Mouse (Mus musculus) urinary bladder, adult 18-20 months (tissue): ENCODE measurements around the gene Gm20498.
"Not testable (repeated sequence)": the region's sequence is repeated elsewhere in the genome, so short reads cannot be mapped to it uniquely, and the experiment has no call there.

ENCODE experiments used
- DNase-seq, 2 experiments: peaks; one replicate each; pipeline ENCODE4 v3.0.0; 2022; ENCODE audit warnings: low spot score in 2 of 2, mixed read lengths in 2 of 2

Gm20498 gene

DNA sequence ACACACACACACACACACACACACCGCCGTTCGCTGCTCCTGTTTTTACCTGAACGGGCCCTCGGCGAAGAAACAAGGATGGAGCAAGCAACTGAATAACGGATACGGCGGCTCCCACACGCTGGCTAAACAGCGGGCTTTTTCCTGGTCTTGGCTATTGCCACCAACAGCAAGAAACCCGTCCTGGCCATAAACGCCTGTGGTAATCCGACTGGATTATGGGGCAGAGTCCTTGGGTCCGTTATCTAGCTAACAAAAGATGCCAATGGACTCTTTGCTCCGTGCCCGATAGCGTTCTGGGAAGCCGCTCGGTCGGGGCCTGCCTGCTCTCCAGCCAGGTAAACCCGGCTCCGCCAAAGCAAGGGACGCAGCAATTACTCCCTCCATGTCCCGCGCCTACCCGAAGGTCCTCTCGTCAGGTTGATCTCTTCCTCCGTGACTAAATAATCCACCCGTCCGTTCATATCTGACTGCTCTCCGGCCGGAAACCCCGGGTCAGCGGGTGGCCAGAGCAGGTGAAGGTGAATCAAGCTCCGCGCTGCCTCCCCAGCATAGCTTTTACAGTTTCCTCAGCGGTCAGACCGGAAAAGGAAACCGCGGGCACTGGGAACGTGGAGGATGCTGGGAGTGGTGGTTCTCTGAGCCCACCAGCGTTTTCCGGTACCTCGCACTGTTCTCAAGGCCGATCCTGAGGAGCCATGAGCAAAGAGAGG, at the start of gene Gm20498, which contains the start of gene Synj2bp:
Gene Gm20498, minus strand, starts transcription at position 590 of the 713 bp plus-strand sequence.
Gene Synj2bp, minus strand, starts transcription at position 596 of the 713 bp plus-strand sequence.
- DNase-seq: peak; percentile 81

- no peak for DNase-seq
Observed at GRCm38 (mm10) chr12:81568374-81568773, 35.7 kb upstream of the Gm20498 start, which contains the start of gene Adam21. Gene Adam21 (minus strand): TSS chr12:81568474.

DNA sequence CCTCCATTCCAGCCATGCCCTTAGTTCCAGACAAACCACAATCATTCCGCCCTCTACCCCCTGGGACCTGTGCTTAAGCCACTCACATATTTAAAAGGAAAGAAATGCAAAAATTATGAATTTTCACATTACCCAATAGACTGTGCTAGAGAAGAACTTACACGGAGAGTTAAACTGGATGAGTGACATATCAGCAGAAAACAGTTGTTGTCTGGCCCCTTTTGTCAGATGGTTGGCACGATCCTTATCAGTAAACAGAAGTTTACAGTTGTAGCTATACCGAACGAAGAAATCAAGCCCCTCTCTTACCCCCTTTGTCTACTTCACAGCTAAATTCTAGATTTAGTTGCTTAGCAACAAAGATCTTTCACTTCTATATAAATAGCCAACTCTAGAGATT, 35.2 kb upstream of the Gm20498 start:
- no peak for DNase-seq

DNA sequence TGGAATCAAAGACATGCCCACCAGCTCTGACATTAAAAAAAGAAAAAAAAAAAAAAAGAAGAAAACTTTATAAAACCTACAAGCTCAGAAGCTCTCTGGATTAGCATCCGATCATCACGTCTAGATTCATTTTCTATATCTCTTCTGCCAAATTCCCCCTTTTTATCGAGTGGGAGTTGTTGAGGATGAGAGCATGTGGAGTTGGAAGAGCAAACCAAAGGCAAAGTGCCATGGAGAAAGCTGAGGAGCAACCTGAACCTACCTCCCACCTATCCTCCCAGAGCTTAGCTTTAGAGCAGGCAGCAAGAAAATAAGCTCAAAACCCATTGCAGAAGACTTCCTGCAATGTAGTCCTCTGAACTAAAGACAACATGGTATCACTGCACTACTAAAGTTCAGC, 31.5 kb upstream of the Gm20498 start:
- DNase-seq: no peak

GRCm38 (mm10) chr12:81549286-81549685, 16.6 kb upstream of the Gm20498 start:
- DNase-seq: no peak

DNA sequence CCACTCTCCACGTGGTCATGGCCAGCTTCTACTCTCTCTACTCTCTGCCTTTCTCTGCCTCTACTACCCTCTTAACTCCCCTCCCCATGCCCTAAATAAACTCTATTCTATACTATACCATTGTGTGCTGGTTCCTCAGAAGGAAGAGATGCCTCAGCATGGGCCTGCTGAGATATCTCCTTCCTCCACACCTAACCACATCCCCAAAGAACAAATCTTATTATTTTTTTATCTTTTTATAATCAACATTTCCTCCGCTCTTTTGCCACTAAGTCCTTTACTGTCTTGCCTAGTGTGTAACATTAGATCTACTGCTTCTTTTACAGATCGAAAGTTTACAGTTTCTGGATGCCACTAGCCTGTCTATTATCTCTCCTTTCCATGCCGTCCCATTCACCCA, 14.5 kb upstream of the Gm20498 start:
- no peak for DNase-seq

DNA sequence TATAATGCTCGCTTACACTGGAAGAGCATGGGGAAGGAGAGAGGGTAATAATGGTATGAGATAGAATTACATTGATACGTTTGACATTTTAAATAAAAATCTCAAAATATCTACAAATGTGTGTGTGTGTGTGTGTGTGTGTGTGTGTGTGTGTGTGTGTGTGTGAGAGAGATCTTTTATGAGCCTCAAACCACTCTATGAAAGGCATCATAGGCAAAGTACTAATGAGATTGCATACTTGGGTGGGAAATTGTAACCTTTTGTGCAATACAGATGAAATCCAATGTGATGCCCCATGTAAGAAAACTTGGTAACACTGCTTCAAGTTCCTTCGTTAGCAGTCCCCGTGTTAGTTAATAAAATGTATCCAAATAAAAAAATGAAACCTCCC, 319 bp upstream of the Gm20498 start:
- no peak for DNase-seq

DNA sequence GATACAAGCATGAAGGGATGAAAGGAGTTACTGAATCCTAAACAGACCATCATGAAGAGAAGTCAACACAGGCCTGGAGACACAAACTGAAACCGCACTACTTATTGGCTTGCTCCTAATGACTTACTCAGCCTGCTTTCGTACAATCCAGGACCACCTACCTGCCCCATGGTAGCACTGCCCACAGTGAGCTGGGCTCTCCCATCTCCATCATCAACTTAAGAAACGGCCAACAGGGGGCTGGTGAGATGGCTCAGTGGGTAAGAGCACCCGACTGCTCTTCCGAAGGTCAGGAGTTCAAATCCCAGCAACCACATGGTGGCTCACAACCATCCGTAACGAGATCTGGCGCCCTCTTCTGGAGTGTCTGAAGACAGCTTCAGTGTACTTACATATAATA, 2.1 kb downstream of the Gm20498 start:
- DNase-seq: not testable (repeated sequence)

DNA sequence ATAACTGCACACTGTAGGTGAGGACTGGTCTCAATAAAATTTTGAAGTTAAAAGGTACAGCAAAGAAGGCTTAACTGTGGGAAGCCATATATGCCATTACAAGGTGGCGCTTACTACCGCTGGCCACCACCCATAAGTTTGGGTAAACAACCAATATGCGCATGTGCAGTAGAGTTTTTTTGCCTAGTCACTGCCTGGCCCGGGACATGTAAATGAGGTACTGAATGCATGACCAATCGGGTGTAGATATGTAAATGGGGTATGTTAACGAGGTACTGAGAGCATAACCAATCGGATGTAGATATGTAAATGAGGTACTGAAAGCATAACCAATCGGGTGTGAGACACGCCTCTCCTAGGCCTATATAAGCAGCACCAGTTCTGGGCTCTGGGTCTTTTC, 35.8 kb downstream of the Gm20498 start:
- not testable (repeated sequence) for DNase-seq

- DNase-seq: no peak
Observed at GRCm38 (mm10) chr12:81490491-81490890, 42.2 kb downstream of the Gm20498 start.

DNA sequence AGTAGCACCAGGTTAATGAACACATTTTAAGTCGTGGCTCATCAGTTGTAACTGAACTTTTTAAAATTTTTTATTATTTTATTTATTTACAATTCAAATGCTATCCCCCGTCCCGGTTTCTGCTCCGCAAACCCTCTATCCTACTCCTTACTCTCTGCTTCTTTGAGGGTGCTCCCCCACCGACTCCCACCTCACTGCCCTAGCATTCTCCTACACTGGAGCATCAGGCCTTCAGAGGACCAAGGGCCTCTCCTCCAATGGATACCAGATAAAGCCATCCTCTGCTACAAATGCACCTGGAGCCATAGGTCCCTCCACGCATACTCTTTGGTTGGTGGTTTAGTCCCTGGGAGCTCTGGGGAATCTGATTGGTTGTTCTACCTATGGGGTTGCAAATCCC, 47.4 kb downstream of the Gm20498 start:
- DNase-seq: no peak

GRCm38 (mm10) chr12:81484727-81485191, 47.9 kb downstream of the Gm20498 start, which contains the start of gene Cox16:
Gene Cox16 (minus strand): TSS chr12:81485127.
- peak; percentile 78 to 85 for DNase-seq

GRCm38 (mm10) chr12:81484212-81484611, 48.5 kb downstream of the Gm20498 start:
- no peak for DNase-seq

DNA sequence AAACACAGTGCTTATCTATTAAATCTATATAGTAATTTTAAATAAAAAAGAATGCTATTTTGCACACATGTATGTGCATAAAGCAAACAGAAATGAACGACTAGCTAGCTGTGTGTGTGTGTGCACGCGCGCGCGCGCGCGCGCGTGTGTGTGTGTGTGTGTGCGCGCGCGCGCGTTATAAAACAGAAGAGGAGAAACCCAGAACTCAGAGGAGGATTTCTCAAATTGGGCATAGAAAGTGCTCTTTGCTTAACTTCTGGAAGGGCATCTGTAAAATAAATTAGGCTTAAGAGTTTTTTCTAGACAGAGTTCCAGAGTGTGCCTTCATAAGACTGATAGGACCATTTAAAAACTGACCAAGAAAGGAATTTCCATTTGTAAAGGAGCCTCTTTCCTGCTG, 49.0 kb downstream of the Gm20498 start:
- no peak for DNase-seq

DNA sequence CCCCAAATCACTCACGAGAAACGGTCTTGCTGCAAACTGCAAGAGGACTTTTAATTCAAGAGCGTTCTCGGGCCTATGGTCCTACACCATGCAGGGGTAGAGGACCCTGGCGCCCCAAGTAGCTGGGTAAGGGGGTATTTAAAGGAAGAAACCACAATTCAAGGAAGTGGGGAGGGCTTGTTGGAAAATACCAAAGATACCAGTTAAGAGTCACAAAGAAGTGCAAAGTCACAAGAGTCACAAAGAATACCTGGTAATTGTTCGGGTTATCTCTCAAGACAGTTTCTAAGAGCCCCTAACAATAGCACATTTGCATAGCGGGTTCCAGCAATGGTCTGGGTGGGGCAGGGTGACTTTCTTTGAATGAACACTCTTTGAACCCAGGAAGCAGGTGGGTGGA, 73.7 kb downstream of the Gm20498 start:
- not testable (repeated sequence) for DNase-seq

GRCm38 (mm10) chr12:81438985-81439384, 93.7 kb downstream of the Gm20498 start:
- DNase-seq: not testable (repeated sequence)

GRCm38 (mm10) chr12:81434778-81435177, 97.9 kb downstream of the Gm20498 start:
- DNase-seq: not testable (repeated sequence)

- no peak for DNase-seq
Observed at GRCm38 (mm10) chr12:81421846-81422245, 110.9 kb downstream of the Gm20498 start, which contains the start of gene Adam4. Gene Adam4 (minus strand): TSS chr12:81421946.

GRCm38 (mm10) chr12:81413211-81413610, 119.5 kb downstream of the Gm20498 start:
- no peak for DNase-seq

DNA sequence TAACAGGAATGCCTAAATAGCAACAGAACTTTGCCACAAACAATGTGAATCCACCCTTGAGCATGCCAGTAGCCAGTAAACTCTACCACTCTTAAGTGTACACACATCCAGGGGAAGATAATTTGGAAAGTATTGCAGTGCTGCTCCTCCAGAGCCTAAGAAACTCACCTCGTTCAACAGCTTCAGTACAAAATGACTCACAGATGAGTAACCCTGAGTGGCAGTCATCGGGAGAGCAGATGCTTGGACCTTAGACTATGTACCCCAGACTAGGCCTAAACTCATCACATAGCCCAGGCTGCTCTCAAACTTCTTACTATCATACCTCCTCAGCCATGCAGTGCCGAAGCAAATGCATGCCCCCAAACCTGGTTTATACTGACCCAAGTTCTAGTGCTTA, 123.7 kb downstream of the Gm20498 start:
- DNase-seq: no peak

GRCm38 (mm10) chr12:81402187-81402586, 130.5 kb downstream of the Gm20498 start:
- peak in 1 of 2 experiments; percentile 11 for DNase-seq

DNA sequence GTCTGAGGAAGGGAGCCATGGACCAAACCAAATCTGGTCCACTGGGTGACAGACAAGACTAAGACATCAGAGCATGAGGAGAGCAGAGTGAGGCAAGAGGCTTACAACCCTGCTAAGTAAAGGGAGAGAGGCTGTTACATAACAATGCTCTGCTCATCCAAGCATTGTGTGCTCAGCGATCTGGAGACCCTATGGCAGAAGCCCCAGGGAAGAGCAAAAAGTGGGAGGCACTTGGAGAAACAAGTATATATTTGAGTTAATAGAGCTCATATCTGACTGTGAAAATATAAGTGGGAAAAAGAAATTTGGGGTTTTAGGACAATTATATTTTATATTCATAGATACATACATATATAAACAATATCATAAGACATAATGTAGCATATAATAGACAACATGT, 153.3 kb downstream of the Gm20498 start, which contains the start of gene Gm4787:
Gene Gm4787, minus strand, starts transcription at position 101 of the 400 bp plus-strand sequence.
- DNase-seq: not testable (repeated sequence)

- DNase-seq: no peak
Observed at GRCm38 (mm10) chr12:81333841-81334240, 198.9 kb downstream of the Gm20498 start.
